Mouse (Mus musculus) myocyte (in vitro differentiated cells): Measurements from ENCODE around the gene Acd. TPM values are rescaled to one million over a fixed set of nuclear protein-coding genes. Genes with fewer than 3 reads are reported as not detected.
A peak's percentile ranks its signal among the peaks of the same experiment; 100 is the strongest.

Experiments used
- H3K27me3 ChIP-seq: one replicate; pipeline ENCODE4 v1.6.1; 2011; ENCODE audit not compliant: control insufficient read depth, insufficient read depth, insufficient read length
- H3K36me3 ChIP-seq: one replicate; pipeline ENCODE4 v1.6.1; 2011; ENCODE audit not compliant: control insufficient read depth, insufficient read depth
- H3K4me2 ChIP-seq: one replicate; pipeline ENCODE4 v1.6.1; 2011; ENCODE audit warnings: low read depth, control low read depth
- H3K4me3 ChIP-seq: one replicate; pipeline ENCODE4 v1.5.1; 2011; ENCODE audit warnings: mild to moderate bottlenecking, control low read depth, moderate library complexity
- H3K79me2 ChIP-seq: one replicate; pipeline ENCODE4 v1.6.1; 2011; ENCODE audit not compliant: control insufficient read depth, insufficient read depth
- H3ac ChIP-seq: one replicate; pipeline ENCODE4 v1.6.1; 2011; ENCODE audit not compliant: control insufficient read depth, insufficient read length
- CEBPB ChIP-seq: IDR thresholded peaks from 2 replicates; pipeline ENCODE4 v1.6.1; 2011; ENCODE audit warnings: mild to moderate bottlenecking, moderate library complexity; ENCODE audit not compliant: poor library complexity, insufficient read depth, severe bottlenecking
- E2F4 ChIP-seq: IDR thresholded peaks from one replicate; pipeline ENCODE4 v1.6.1; 2011; ENCODE audit warnings: mild to moderate bottlenecking, control low read depth, moderate library complexity; ENCODE audit not compliant: insufficient read depth
- MAX ChIP-seq: IDR thresholded peaks from one replicate; pipeline ENCODE4 v1.6.1; 2011; ENCODE audit warnings: low read depth, mild to moderate bottlenecking, control low read depth
- MYOD1 ChIP-seq, 3 experiments: IDR thresholded peaks; one replicate each; pipeline ENCODE4 v1.6.1; 2011; ENCODE audit warnings: control low read depth in 2 of 3, low read depth in 2 of 3, mild to moderate bottlenecking in 2 of 3, moderate library complexity in 1 of 3; ENCODE audit not compliant: insufficient read length in 2 of 3, control insufficient read depth in 1 of 3
- MYOG ChIP-seq, 3 experiments: IDR thresholded peaks; one replicate each; pipeline ENCODE4 v1.6.1; 2011; ENCODE audit warnings: control low read depth in 2 of 3, low read depth in 2 of 3, mild to moderate bottlenecking in 2 of 3; ENCODE audit not compliant: insufficient read length in 2 of 3, control insufficient read depth in 1 of 3, insufficient read depth in 1 of 3
- POLR2A ChIP-seq: IDR thresholded peaks from one replicate; pipeline ENCODE4 v1.6.1; 2011; ENCODE audit warnings: low read depth, mild to moderate bottlenecking, control low read depth, moderate library complexity; ENCODE audit not compliant: insufficient read length
- POLR2AphosphoS2 ChIP-seq: IDR thresholded peaks from one replicate; pipeline ENCODE4 v1.6.1; 2011; ENCODE audit warnings: low read depth, control low read depth; ENCODE audit not compliant: insufficient read length
- REST ChIP-seq: IDR thresholded peaks from one replicate; pipeline ENCODE4 v1.6.1; 2011; ENCODE audit warnings: mild to moderate bottlenecking, control low read depth, moderate library complexity; ENCODE audit not compliant: insufficient read depth, insufficient read length
- SRF ChIP-seq: IDR thresholded peaks from one replicate; pipeline ENCODE4 v1.6.1; 2011; ENCODE audit warnings: low read depth; ENCODE audit not compliant: control insufficient read depth, insufficient read length
- TCF12 ChIP-seq: IDR thresholded peaks from one replicate; pipeline ENCODE4 v1.6.1; 2011; ENCODE audit warnings: mild to moderate bottlenecking, control low read depth; ENCODE audit not compliant: poor library complexity, insufficient read depth, severe bottlenecking
- TCF3 ChIP-seq: IDR thresholded peaks from one replicate; pipeline ENCODE4 v1.6.1; 2011; ENCODE audit warnings: low read depth, control low read depth; ENCODE audit not compliant: insufficient read length
- USF1 ChIP-seq: IDR thresholded peaks from one replicate; pipeline ENCODE4 v1.6.1; 2011; ENCODE audit warnings: low read depth, mild to moderate bottlenecking, control low read depth, moderate library complexity
- polyA plus RNA-seq: library from polyadenylated mRNA; unstranded; fragments of >200 nt; fragmentation: generic; extraction: Trizol; gene quantifications from one replicate; pipeline ENCODE4 v1.2.1, GENCODE M21; 2012; ENCODE audit warnings: missing spikeins

The Acd gene
- polyA plus RNA-seq, 1 experiment: 20.4 TPM

- Histone ChIP-seq H3K4me2 (no peak overlapping the region), H3K36me3 (peaks cover 3% of the 10 kb centered on the region), H3K79me2 (no peaks in the 10 kb centered on the region), H3K4me3 (no peak overlapping the region), H3K27me3 (no peaks in the 10 kb centered on the region), H3ac (no peak overlapping the region)
- no peak for TF ChIP-seq E2F4
- TF ChIP-seq REST: no peak
- TF ChIP-seq POLR2AphosphoS2: no peak
- TF ChIP-seq MYOD1 (IDR thresholded peaks at IDR 0.05; ENCODE audit: control insufficient read depth in 1 of 3, insufficient read length in 2 of 3, low read depth in 2 of 3): no peak
- TF ChIP-seq POLR2A: no peak
- TF ChIP-seq CEBPB: no peak
- TF ChIP-seq SRF: no peak
- TF ChIP-seq MYOG (IDR thresholded peaks at IDR 0.05; ENCODE audit: control insufficient read depth in 1 of 3, insufficient read depth in 1 of 3, insufficient read length in 2 of 3, low read depth in 2 of 3): no peak
- TF ChIP-seq USF1: no peak
- TF ChIP-seq TCF12: no peak
- no peak for TF ChIP-seq TCF3
- TF ChIP-seq MAX: no peak
Observed at GRCm38 (mm10) chr8:105697196-105697780, 3.6 kb downstream of the Acd start.

- Histone ChIP-seq H3ac (no peak overlapping the region), H3K4me3 (no peak overlapping the region), H3K4me2 (no peak overlapping the region), H3K27me3 (no peaks in the 10 kb centered on the region), H3K36me3 (peaks cover 3% of the 10 kb centered on the region), H3K79me2 (no peaks in the 10 kb centered on the region)
- no peak for TF ChIP-seq TCF3
- peak; percentile 41 for TF ChIP-seq POLR2AphosphoS2
Observed at GRCm38 (mm10) chr8:105695080-105695780, 5.7 kb downstream of the Acd start.

GRCm38 (mm10) chr8:105694051-105694799 lies 6.7 kb downstream of the Acd start:
- Histone ChIP-seq H3K79me2 (no peaks in the 10 kb centered on the region), H3ac (no peak overlapping the region), H3K36me3 (peaks cover 3% of the 10 kb centered on the region), H3K27me3 (no peaks in the 10 kb centered on the region), H3K4me2 (no peak overlapping the region), H3K4me3 (no peak overlapping the region)
- TF ChIP-seq USF1 (no peak), MAX (no peak)

- Histone ChIP-seq H3ac (no peak overlapping the region), H3K36me3 (peaks cover 3% of the 10 kb centered on the region), H3K27me3 (no peaks in the 10 kb centered on the region), H3K4me3 (no peak overlapping the region), H3K4me2 (no peak overlapping the region), H3K79me2 (no peaks in the 10 kb centered on the region)
- TF ChIP-seq REST: peak; percentile 85
- no peak for TF ChIP-seq E2F4
- TF ChIP-seq MYOG (IDR thresholded peaks at IDR 0.05; ENCODE audit: control insufficient read depth in 1 of 3, insufficient read depth in 1 of 3, insufficient read length in 2 of 3, low read depth in 2 of 3): no peak
- TF ChIP-seq MAX: no peak
Observed at GRCm38 (mm10) chr8:105693648-105694047, 7.3 kb downstream of the Acd start.

- H3K4me3 ChIP-seq: no peak overlapping the region
- TF ChIP-seq REST: peak; percentile 55
- TF ChIP-seq CEBPB: no peak
- no peaks in the 10 kb centered on the region for H3K27me3 ChIP-seq
- H3K36me3 ChIP-seq: peaks cover 3% of the 10 kb centered on the region
- no peak overlapping the region for H3ac ChIP-seq
- H3K4me2 ChIP-seq: no peak overlapping the region
- no peaks in the 10 kb centered on the region for H3K79me2 ChIP-seq
Observed at GRCm38 (mm10) chr8:105692449-105693182, 8.3 kb downstream of the Acd start.
